Mouse (Mus musculus) heart, adult 18-20 months (tissue): Measurements from ENCODE around the gene Ntng1. TPM values are rescaled to one million over a fixed set of nuclear protein-coding genes. Genes with fewer than 3 reads are reported as not detected.
"Not testable (repeated sequence)": the region's sequence is repeated elsewhere in the genome, so short reads cannot be mapped to it uniquely, and the experiment has no call there.

Source experiments
- DNase-seq, 2 experiments: peaks; one replicate each; pipeline ENCODE4 v3.0.0; 2021 to 2022; ENCODE audit warnings: mixed read lengths in 1 of 2
- total RNA-seq, 2 experiments: library from RNA; stranded (reverse); gene quantifications; 2 replicates each; pipeline ENCODE4 v1.2.3; 2021

The Ntng1 gene
- total RNA-seq, 2 experiments from 2014 or later = 0.26 to 0.50 TPM

DNA sequence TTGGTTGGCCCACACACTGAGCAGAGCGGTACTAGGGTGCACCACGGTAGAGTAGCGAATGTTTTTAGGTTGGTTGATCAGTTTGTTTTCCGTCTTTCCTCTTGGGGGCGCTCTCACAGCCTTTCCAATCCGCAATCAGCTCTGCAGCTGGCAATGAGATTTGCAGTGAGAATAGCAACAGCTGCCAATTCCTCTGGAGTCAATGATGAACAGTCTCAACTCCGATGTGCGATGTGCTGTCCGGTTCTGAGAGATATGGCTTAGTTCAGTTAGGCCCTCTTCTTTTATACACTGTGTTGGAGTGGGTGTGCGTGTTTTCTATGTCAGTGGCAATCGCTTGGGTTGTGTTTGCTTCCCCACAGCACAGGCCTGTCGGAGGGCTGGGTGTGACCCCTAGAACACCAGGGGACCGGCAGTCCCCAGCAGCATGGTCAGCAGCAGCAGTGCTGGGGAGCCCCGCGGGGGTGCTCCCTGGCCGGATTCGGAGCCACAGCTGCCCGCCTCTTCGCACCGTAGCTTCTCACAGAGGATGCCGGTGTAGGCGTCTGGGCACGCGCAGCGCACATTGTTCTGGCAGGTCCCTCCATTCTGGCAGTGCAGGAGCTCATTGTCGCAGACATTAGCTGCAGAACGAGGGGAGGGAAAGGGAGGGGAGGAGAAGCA, 361.4 kb downstream of the Ntng1 start:
- peak in 1 of 2 experiments; percentile 5 for DNase-seq

DNA sequence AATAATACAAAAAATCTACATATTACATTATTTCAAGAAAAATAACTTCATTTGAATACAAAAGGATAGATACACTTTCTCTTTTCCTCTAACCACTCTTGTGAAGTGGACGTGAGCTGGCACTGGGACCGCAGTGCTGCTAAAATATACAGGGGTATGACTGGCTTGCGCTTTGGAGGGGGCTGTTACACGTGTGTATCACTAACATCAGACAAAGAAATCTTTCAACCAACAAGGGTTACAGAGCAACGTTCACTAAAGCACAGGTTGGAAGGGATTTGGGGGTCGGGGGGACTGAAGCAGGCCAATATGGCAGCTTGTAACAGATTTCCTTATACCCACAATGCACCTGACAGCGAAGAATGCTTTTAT, 361.9 kb downstream of the Ntng1 start:
- DNase-seq = no peak

DNA sequence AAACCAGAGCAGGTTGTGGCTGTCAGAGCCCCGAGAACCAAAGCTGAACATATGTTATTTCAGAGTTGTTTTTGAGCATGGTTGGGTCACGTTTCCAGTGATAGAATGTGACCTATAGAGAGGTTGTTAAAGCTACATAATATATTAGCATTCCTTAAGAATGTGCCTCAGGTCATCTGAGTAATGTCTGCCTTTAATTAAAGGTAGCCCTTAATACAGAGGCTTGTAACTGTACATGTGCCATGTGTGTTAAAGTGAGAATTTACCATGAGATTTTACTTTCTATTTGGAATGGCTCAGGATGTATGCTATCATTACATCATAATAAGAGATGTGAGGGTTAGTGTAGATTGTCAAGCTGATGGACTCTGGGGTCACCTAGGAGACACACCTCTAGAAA, 368.6 kb downstream of the Ntng1 start:
- DNase-seq = no peak

DNA sequence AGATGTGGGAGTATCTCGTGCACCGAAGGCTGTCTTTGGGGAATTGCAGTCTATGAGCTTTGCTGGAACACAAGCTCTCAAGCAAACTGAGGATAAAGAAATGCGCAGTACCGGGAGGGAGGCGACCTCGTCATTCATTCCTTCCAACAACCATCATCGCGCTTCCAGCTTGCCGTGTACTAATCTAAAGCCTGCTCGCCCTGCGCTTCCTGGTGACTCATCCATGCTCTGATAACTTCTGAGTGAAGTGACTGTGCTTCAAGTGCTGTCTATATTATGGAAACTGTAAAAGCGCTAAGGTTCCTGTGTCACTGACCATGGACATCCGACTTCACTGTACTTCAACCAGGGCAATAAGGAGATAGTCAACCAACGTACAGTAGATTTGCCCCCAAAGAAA, 371.7 kb downstream of the Ntng1 start:
- DNase-seq = no peak

DNA sequence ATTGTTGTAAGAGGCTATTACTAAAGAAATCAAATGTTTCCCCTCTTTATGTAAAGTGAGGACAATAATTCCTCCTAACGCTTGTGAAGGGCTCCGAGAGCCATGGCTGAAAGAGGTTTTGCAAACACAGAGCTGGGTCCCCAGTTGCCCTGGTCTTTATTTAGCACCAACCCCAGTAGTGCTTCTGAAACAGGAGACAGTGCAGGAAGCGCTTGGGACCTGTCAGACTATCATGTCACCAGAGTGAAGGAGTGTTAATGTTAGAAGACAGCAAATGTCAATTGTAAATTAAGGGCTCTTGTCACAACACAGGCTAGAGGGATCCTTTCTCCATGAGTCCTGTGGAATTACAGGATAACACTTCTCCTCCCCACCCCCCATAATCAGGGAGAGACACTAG, 376.9 kb downstream of the Ntng1 start:
- no peak for DNase-seq

DNA sequence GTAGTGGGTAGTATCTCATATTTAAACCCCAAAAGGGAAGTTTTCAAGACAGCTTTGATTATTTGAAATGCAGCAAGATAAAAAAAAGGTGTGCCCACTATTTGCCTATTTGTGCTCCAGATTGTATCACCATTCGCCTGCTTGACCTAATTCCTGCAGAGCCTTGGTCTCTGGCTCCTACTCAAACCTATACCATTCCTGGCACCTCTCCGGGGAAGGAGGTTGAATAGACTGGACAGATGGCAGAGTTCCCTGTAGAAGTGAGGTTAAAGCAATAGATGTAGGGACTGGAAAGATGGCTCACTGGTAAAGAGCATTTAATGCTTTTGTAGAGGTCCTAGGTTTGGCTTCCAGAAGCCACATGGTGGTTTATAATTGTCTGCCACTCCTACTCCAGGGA, 378.2 kb downstream of the Ntng1 start:
- no peak for DNase-seq

DNA sequence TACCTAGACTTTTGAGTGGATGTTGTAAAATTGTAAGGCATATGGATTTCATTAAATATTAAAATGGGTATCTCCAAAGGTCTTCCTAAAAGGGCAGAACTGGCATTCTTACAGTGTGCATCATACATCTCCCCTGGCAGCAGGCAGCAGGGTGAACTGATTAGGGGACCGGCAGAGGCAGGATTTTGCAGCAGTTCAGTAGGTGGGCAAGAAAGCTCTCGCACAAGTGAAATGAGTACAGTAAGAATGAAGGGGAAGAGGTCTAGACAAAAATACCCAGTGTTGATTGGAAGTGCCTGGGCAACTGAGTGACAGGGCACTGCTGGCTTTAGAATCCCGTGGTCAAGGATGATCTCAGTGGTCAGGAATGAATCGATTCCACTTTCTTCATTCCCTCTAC, 378.7 kb downstream of the Ntng1 start:
- no peak for DNase-seq

DNA sequence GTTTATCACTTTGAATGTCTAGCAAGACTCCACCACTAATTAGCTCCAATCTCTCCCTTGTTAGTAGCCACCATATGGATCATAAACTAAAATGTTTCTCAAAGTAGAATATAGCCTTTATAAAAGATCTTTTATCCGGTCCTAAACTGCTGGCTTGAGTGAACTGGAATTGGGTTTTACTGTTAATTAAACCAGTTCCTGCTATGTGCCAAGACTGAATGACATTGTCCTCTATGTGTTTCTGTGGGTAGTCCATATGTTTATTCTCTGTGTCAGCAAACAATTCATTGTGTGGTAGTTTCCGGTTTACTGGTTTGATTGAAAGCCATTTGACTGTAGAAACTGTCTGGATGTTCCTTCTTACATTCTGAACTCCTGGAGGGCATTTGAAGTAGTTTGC, 387.4 kb downstream of the Ntng1 start:
- no peak for DNase-seq

DNA sequence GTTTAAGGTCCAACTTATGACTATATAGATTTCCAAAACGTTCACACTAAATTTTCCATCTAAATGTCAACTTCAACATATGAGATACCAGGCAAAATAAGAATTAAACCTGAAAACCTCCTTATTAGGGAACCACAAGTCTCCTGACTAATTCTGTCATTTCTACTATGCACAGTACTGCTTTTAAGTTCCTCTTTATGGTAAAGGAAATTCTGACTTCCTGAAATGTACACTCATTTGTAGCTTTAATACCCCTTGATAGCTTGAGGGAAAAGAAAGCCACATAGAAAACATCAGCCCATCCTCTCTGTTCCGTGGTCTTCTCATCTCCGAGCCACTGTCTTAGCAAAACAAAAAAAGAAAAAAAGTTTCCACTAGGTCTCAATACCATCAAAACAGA, 396.2 kb downstream of the Ntng1 start:
- DNase-seq = not testable (repeated sequence)

DNA sequence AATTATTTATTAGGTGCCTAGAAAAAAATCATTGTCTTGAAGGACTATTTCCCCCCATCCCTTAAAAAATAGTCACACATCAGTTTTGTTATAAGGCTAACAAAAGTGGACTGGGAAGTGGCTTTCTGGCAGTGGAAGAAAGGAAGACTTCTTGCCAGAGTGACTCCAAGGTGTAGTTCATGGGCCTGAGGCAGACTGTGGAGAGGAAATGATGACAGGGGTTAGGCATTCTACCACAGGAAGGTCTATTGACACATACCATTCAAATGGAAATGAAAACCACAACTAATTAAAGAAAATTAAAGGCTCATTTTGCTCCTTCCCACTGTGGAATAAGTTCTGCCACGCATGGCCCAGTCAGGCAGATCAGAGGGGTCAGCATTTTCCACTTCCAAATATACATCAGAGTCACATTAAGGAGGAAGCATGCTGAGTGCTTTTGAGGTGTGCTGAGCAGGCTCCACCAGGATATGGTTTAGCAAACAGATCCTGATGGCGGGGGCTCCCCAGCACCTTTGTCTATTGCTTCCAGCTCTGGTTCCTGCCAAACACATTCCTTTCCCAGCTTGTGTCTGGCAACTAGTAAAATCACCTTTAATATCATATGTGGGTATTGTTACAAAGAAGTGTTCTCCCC, 403.2 kb downstream of the Ntng1 start:
- DNase-seq = no peak

DNA sequence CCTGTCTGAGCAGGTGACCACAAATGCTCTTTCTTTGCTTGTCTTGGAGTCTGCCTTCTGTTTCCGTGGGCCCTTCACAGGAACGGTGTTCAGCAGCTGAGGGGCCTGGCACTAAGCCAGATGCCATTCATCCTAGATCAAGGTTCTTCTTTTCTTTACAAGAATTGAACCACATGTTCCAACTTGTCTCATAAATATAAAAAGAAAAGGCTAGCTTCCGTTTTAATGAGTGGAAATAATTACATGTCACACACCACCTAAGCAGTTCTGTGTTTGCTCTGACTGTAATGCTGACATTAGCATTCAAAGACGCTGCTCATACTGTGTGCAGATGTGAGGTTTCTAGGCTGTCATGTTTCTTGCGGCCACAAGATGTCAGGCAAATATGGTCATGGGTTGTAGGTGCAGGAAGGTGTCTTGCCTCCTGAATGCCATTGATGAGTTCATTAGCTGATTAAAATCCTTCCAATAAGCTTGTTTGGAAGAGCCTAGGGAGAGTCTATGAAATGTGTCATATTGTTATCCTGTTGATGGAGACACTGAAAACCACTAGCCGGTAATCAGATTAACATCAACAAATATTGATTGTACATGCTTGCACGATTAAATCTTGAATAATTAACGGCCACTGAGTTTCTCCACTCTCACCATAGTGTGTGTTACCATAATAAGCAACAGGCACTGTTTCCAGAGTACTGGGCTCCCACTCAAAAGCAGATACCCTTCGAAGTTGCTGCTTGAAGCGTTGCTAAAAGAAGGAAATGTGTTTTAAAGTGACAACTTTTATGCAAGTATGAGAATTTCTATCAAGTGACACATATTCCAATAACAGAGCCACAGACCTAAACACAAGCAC, 411.3 kb downstream of the Ntng1 start:
- no peak for DNase-seq

DNA sequence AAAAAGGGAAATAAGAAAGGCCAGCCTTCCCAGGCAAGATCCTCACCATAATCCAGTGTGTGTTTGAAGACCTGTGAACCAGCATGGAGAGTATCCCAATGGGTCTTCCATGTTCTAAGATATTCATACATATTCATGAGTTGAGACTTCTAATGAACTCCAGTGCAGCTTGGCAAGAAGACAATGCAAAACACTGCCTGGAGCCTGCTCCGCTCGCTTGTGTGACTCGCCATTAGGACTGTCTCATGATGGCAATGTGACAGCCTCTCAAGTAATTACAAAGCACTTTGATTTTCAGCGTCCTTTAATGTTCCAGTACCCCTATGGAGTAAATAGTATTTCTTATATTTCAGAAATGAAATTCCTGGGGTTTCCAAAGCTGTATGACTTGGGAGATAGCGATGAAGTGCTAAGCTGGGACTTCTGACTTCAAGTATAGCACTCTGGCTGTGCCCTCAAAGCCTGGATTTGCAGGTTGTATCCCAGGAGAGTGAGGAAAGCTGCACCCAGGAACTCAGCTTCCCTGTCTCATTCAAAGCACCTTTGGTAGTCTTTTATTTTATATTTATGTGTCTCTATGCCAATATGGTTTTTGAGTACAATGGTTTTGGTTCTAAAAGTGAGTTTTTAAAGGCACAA, 412.1 kb downstream of the Ntng1 start:
- no peak for DNase-seq

Other genes starting within 250 kb of the Ntng1 start
- 1 to 10 TPM; 3.0 TPM for gene Prmt6, start 107.0 kb upstream of the Ntng1 start, total RNA-seq